Mouse (Mus musculus) heart, adult 2 months (tissue): ENCODE measurements around the gene Riox1. TPM values are rescaled to one million over a fixed set of nuclear protein-coding genes. Genes with fewer than 3 reads are reported as not detected.

ENCODE experiments used
- DNase-seq, 2 experiments: peaks; one replicate each; pipeline ENCODE4 v3.0.0; 2021
- H3K27ac ChIP-seq: fragments of 200-600 bp; 2 replicates; pipeline ENCODE4 v1.8.1; 2022
- H3K27me3 ChIP-seq: fragments of 200-500 bp; 2 replicates; pipeline ENCODE4 v1.6.1; 2012; ENCODE audit warnings: mild to moderate bottlenecking, low read length, inconsistent platforms, mixed read lengths; ENCODE audit not compliant: control insufficient read depth, insufficient read depth
- H3K36me3 ChIP-seq: fragments of 200-500 bp; 2 replicates; pipeline ENCODE4 v1.6.1; 2012; ENCODE audit warnings: low read length, inconsistent platforms; ENCODE audit not compliant: control insufficient read depth, insufficient read depth
- H3K4me1 ChIP-seq: fragments of 200-500 bp; 2 replicates; pipeline ENCODE4 v1.6.1; 2011; ENCODE audit warnings: low read length; ENCODE audit not compliant: control insufficient read depth, insufficient read depth
- H3K4me3 ChIP-seq: fragments of 200-600 bp; 2 replicates; pipeline ENCODE4 v1.8.1; 2022
- H3K79me2 ChIP-seq: fragments of 200-500 bp; replicated peaks from 2 replicates; pipeline ENCODE4 v1.6.1; 2012; ENCODE audit warnings: mild to moderate bottlenecking, inconsistent platforms, low read length, moderate library complexity, mixed read lengths; ENCODE audit not compliant: control insufficient read depth, insufficient read depth
- H3K9ac ChIP-seq: fragments of 200-500 bp; 2 replicates; pipeline ENCODE4 v1.6.1; 2012; ENCODE audit warnings: low read depth, mild to moderate bottlenecking, control low read depth, inconsistent platforms, low read length, mixed read lengths
- CTCF ChIP-seq: fragments of 200-600 bp; IDR thresholded peaks from 2 replicates; pipeline ENCODE4 v1.8.1; 2022; ENCODE audit warnings: antibody characterized with exemption, mild to moderate bottlenecking, moderate library complexity
- EP300 ChIP-seq: fragments of 200-500 bp; IDR thresholded peaks from 2 replicates; pipeline ENCODE4 v1.6.1; 2011; ENCODE audit warnings: low read depth, low read length, control low read depth; ENCODE audit not compliant: insufficient read depth
- POLR2A ChIP-seq: fragments of 200-500 bp; IDR thresholded peaks from 2 replicates; pipeline ENCODE4 v1.6.1; 2011; ENCODE audit warnings: mild to moderate bottlenecking, low read depth, low read length, control low read depth; ENCODE audit not compliant: insufficient read depth
- WGBS: fragments of 180-500 bp; shearing (Covaris S2); methylation state at CpG from one replicate; pipeline ENCODE4 v1.1.7; 2018; 5-methylcytosine and 5-hydroxymethylcytosine counted together
- intact Hi-C: fragments of 180-260 bp; cut with DNase I; formaldehyde crosslinking; loops from one replicate; pipeline ENCODE4 v1.15.1; 2025
- long read RNA-seq: library from polyadenylated mRNA; stranded (forward); transcript quantifications from one replicate; pipeline ENCODE4 v2.0.0, GENCODE M21; 2021
- polyA plus RNA-seq: library from polyadenylated mRNA; depleted of rRNA; stranded (reverse); fragments of >200 nt; gene quantifications from 2 replicates; pipeline ENCODE4 v1.2.3, GENCODE M21; 2012; rRNA removed
- total RNA-seq, 2 experiments: library from RNA; stranded (reverse); gene quantifications; 2 replicates each; pipeline ENCODE4 v1.2.3; 2021

Gene Riox1
- total RNA-seq, result 1 to 10 TPM; 4.4 to 4.7 TPM
- 2.8 and 3.4 TPM in 2 replicates for polyA plus RNA-seq
- long read RNA-seq, transcript Riox1-201 (1 exons, 2,344 nt), result major isoform, 14 of 14 reads
- long read RNA-seq, partial matches to known transcripts, result 0 of 14 reads
- long read RNA-seq, other reads (novel, unspliced or antisense), result 0 of 14 reads

- H3K36me3 ChIP-seq, result peaks cover 4% of the 10 kb centered on the region
- intact Hi-C loops, result loop anchor here (2.0 kb wide), 1 partner anchor 30 kb away; the partner anchor contains the start of gene Numb
- peak; percentile 65 for TF ChIP-seq EP300
- peak; percentile 65 for TF ChIP-seq POLR2A
- TF ChIP-seq CTCF, result peak; percentile 19; the same call in 1 of the 2 replicates
- peaks cover 12% of the 10 kb centered on the region for H3K4me1 ChIP-seq
- H3K27me3 ChIP-seq, result no peaks in the 10 kb centered on the region
- DNase-seq, result peak; percentile 90 to 91
- WGBS, result under 1% methylated on average over 37 of the region's 37 CpGs
- peak within 1 kb of the TSS; percentile 80 for H3K9ac ChIP-seq
- peak within 1 kb of the TSS; percentile 87 for H3K27ac ChIP-seq
- no peaks in the 10 kb centered on the region; the same call in none of the 2 replicates for H3K79me2 ChIP-seq
- H3K4me3 ChIP-seq, result peak within 1 kb of the TSS; percentile 98
Measured at GRCm38 (mm10) chr12:83950493-83950839, at the start of gene Riox1. TSS of gene Riox1 (plus strand) at chr12:83950608.

- TF ChIP-seq POLR2A (no peak), EP300 (no peak), CTCF (no peak)
- Histone ChIP-seq H3K79me2 (peaks cover 4% of the 10 kb centered on the region; the same call in 1 of the 2 replicates), H3K36me3 (peaks cover 13% of the 10 kb centered on the region), H3K27me3 (no peaks in the 10 kb centered on the region), H3K27ac (no peak overlapping the region), H3K9ac (no peak overlapping the region), H3K4me3 (no peak overlapping the region), H3K4me1 (peaks cover 3% of the 10 kb centered on the region)
- intact Hi-C loops, result no loop called here
- WGBS, result 45% methylated on average over 2 of the region's 2 CpGs
- no peak for DNase-seq
Measured at GRCm38 (mm10) chr12:83910451-83910850, 40.0 kb upstream of the Riox1 start.

GRCm38 (mm10) chr12:83914202-83914740 is 36.1 kb upstream of the Riox1 start:
- TF ChIP-seq EP300, result no peak
- no peak for TF ChIP-seq POLR2A
- no peak for TF ChIP-seq CTCF
- intact Hi-C loops, result no loop called here
- Histone ChIP-seq H3K4me1 (peaks cover 8% of the 10 kb centered on the region), H3K27ac (no peak overlapping the region), H3K4me3 (no peak overlapping the region), H3K79me2 (peaks cover 4% of the 10 kb centered on the region; the same call in 1 of the 2 replicates), H3K27me3 (no peaks in the 10 kb centered on the region), H3K9ac (no peak overlapping the region), H3K36me3 (peaks cover 17% of the 10 kb centered on the region)
- DNase-seq, result no peak
- WGBS, result 87% methylated on average over 4 of the region's 4 CpGs

GRCm38 (mm10) chr12:83914797-83915196 is 35.6 kb upstream of the Riox1 start:
- peaks cover 12% of the 10 kb centered on the region for H3K4me1 ChIP-seq
- no peaks in the 10 kb centered on the region for H3K27me3 ChIP-seq
- DNase-seq, result no peak
- H3K79me2 ChIP-seq, result peaks cover 6% of the 10 kb centered on the region
- TF ChIP-seq CTCF (no peak), EP300 (no peak), POLR2A (no peak)
- no peak overlapping the region for H3K4me3 ChIP-seq
- no peak overlapping the region for H3K27ac ChIP-seq
- 42% methylated on average over 1 of the region's 1 CpGs for WGBS
- peaks cover 18% of the 10 kb centered on the region for H3K36me3 ChIP-seq
- intact Hi-C loops, result no loop called here
- no peak overlapping the region for H3K9ac ChIP-seq

GRCm38 (mm10) chr12:83916884-83917283 is 33.5 kb upstream of the Riox1 start:
- no peaks in the 10 kb centered on the region for H3K27me3 ChIP-seq
- H3K4me1 ChIP-seq, result peaks cover 9% of the 10 kb centered on the region
- H3K36me3 ChIP-seq, result peaks cover 15% of the 10 kb centered on the region
- peak in 1 of 2 experiments; percentile 32 for DNase-seq
- H3K9ac ChIP-seq, result no peak overlapping the region
- H3K79me2 ChIP-seq, result peaks cover 8% of the 10 kb centered on the region
- WGBS, result 33% methylated on average over 9 of the region's 9 CpGs
- H3K27ac ChIP-seq, result no peak overlapping the region; the same call in 1 of the 2 replicates
- no peak overlapping the region for H3K4me3 ChIP-seq
- intact Hi-C loops, result no loop called here
- TF ChIP-seq CTCF (no peak), EP300 (0 out of 2 replicates have a peak, but pooled peaks have one; percentile 23)

GRCm38 (mm10) chr12:83920721-83921441 is 29.5 kb upstream of the Riox1 start:
- intact Hi-C loops, result loop anchor here (2.0 kb wide), 1 partner anchor 30 kb away; the partner anchor contains the start of gene Riox1

More at GRCm38 (mm10) chr12:83920721-83921441, 29.5 kb upstream of the Riox1 start:
- WGBS, result 2% methylated on average over 31 of the region's 31 CpGs
- TF ChIP-seq EP300 (no peak), POLR2A (no peak), CTCF (no peak)
- peak overlapping the region; percentile 92 for H3K4me3 ChIP-seq
- H3K27me3 ChIP-seq, result no peaks in the 10 kb centered on the region
- peaks cover 9% of the 10 kb centered on the region for H3K4me1 ChIP-seq
- H3K36me3 ChIP-seq, result peaks cover 10% of the 10 kb centered on the region
- peak overlapping the region; percentile 95 for H3K9ac ChIP-seq
- peaks cover 5% of the 10 kb centered on the region for H3K79me2 ChIP-seq
- peak overlapping the region; percentile 94 for H3K27ac ChIP-seq
- peak in 1 of 2 experiments; percentile 66 for DNase-seq
